Mouse (Mus musculus) v-Abl transformed pro-B cells (cell line): Measurements from ENCODE around the gene Nabp2.

Source experiments
- in situ Hi-C, 2 experiments: fragments of 400-800 bp; cut with MboI; formaldehyde crosslinking; loops; one replicate each; pipeline ENCODE4 v1.15.1; 2025; ENCODE audit not compliant: unreplicated experiment in 2 of 2

Gene Nabp2

GRCm38 (mm10) chr10:128368402-128369217, 42.7 kb downstream of the Nabp2 start, which contains the start of gene Coq10a:
Coq10a (minus strand) TSS chr10:128368997.
- in situ Hi-C loops: loop anchor here (5.0 kb wide), 3 partner anchors 39 to 179 kb away; partner anchors contain the start of genes Rpl41 (in 1 of the 2), Smarcc2 (in 1 of the 2) and Zc3h10 (in 1 of the 2)

GRCm38 (mm10) chr10:128367899-128368401, 43.3 kb downstream of the Nabp2 start:
- in situ Hi-C loops: loop anchor here (5.0 kb wide), 3 partner anchors 39 to 179 kb away; partner anchors contain the start of genes Rpl41 (in 1 of the 2), Smarcc2 (in 1 of the 2) and Zc3h10 (in 1 of the 2)

GRCm38 (mm10) chr10:128362568-128362967, 48.7 kb downstream of the Nabp2 start:
- in situ Hi-C loops: no loop called here

GRCm38 (mm10) chr10:128361836-128362235, 49.5 kb downstream of the Nabp2 start:
- in situ Hi-C loops: no loop called here

GRCm38 (mm10) chr10:128359226-128359625, 52.1 kb downstream of the Nabp2 start:
- in situ Hi-C loops: no loop called here

- in situ Hi-C loops: no loop called here
Observed at GRCm38 (mm10) chr10:128358796-128359195, 52.5 kb downstream of the Nabp2 start.
